Mouse (Mus musculus): ENCODE data around the gene Tcerg1l.
A peak's percentile ranks its signal among the peaks of the same experiment; 100 is the strongest.

The Tcerg1l gene

GRCm38 (mm10) chr7:138357475-138357874, 40.1 kb downstream of the Tcerg1l start:
- DNase-seq (ENCODE audit: low spot score in 2 of 2): no peak

- DNase-seq (ENCODE audit: low spot score in 2 of 2): no peak
These were observed 40.7 kb downstream of the Tcerg1l start for GRCm38 (mm10) chr7:138356655-138357449.

GRCm38 (mm10) chr7:138345451-138345850, 52.1 kb downstream of the Tcerg1l start:
- DNase-seq (ENCODE audit: low spot score in 2 of 2): peak in 1 of 2 experiments; percentile 6

- DNase-seq (ENCODE audit: low spot score in 2 of 2): no peak
These were observed 59.1 kb downstream of the Tcerg1l start for GRCm38 (mm10) chr7:138338451-138338850.

GRCm38 (mm10) chr7:138337946-138338345, 59.6 kb downstream of the Tcerg1l start:
- no peak for DNase-seq (ENCODE audit: low spot score in 2 of 2)

- DNase-seq (ENCODE audit: low spot score in 2 of 2): no peak
These were observed 64.9 kb downstream of the Tcerg1l start for GRCm38 (mm10) chr7:138332504-138333168.

- DNase-seq (ENCODE audit: low spot score in 2 of 2): no peak
These were observed 66.3 kb downstream of the Tcerg1l start for GRCm38 (mm10) chr7:138331266-138331665.

GRCm38 (mm10) chr7:138328637-138329036, 68.9 kb downstream of the Tcerg1l start:
- DNase-seq (ENCODE audit: low spot score in 2 of 2): no peak

- no peak for DNase-seq (ENCODE audit: low spot score in 2 of 2)
These were observed 70.8 kb downstream of the Tcerg1l start for GRCm38 (mm10) chr7:138326760-138327159.

GRCm38 (mm10) chr7:138313733-138314132, 83.8 kb downstream of the Tcerg1l start:
- no peak for DNase-seq (ENCODE audit: low spot score in 2 of 2)

GRCm38 (mm10) chr7:138306126-138306525, 91.4 kb downstream of the Tcerg1l start:
- DNase-seq (ENCODE audit: low spot score in 2 of 2): no peak

- no peak for DNase-seq (ENCODE audit: low spot score in 2 of 2)
These were observed 112.7 kb downstream of the Tcerg1l start for GRCm38 (mm10) chr7:138284790-138285189.

GRCm38 (mm10) chr7:138275263-138275662, 122.3 kb downstream of the Tcerg1l start:
- DNase-seq (ENCODE audit: low spot score in 2 of 2): no peak

- DNase-seq (ENCODE audit: low spot score in 2 of 2): no peak
These were observed 126.2 kb downstream of the Tcerg1l start for GRCm38 (mm10) chr7:138271328-138271727.

GRCm38 (mm10) chr7:138269386-138269785, 128.1 kb downstream of the Tcerg1l start:
- no peak for DNase-seq (ENCODE audit: low spot score in 2 of 2)

GRCm38 (mm10) chr7:138267976-138268646, 129.4 kb downstream of the Tcerg1l start:
- peak in 1 of 2 experiments; percentile 51 for DNase-seq (ENCODE audit: low spot score in 2 of 2)

- no peak for DNase-seq (ENCODE audit: low spot score in 2 of 2)
These were observed 148.9 kb downstream of the Tcerg1l start for GRCm38 (mm10) chr7:138248612-138249011.

GRCm38 (mm10) chr7:138248176-138248575, 149.4 kb downstream of the Tcerg1l start:
- DNase-seq (ENCODE audit: low spot score in 2 of 2): peak in 1 of 2 experiments; percentile 20

GRCm38 (mm10) chr7:138246684-138247083, 150.8 kb downstream of the Tcerg1l start:
- DNase-seq (ENCODE audit: low spot score in 2 of 2): no peak

GRCm38 (mm10) chr7:138242229-138242628, 155.3 kb downstream of the Tcerg1l start:
- no peak for DNase-seq (ENCODE audit: low spot score in 2 of 2)

GRCm38 (mm10) chr7:138237708-138238225, 159.8 kb downstream of the Tcerg1l start:
- no peak for DNase-seq (ENCODE audit: low spot score in 2 of 2)

- no peak for DNase-seq (ENCODE audit: low spot score in 2 of 2)
These were observed 173.3 kb downstream of the Tcerg1l start for GRCm38 (mm10) chr7:138224252-138224651.
